Mouse (Mus musculus) adrenal gland, postnatal 10 days (tissue): ENCODE measurements around the gene Gm10961. TPM values are rescaled to one million over a fixed set of nuclear protein-coding genes. Genes with fewer than 3 reads are reported as not detected.
"Not testable (repeated sequence)": the region's sequence is repeated elsewhere in the genome, so short reads cannot be mapped to it uniquely, and the experiment has no call there.

Experiments
- DNase-seq: peaks from one replicate; pipeline ENCODE4 v3.0.0; 2021; ENCODE audit warnings: mixed read lengths
- total RNA-seq, 2 experiments: library from RNA; stranded (reverse); gene quantifications; 2 replicates each; pipeline ENCODE4 v1.2.3; 2021

The Gm10961 gene
- total RNA-seq, 2 experiments from 2014 or later: not detected

GRCm38 (mm10) chr3:107612902-107613525 lies 18.1 kb upstream of the Gm10961 start:
- peak; percentile 80 for DNase-seq

GRCm38 (mm10) chr3:107617800-107618199 lies 13.3 kb upstream of the Gm10961 start:
- no peak for DNase-seq

GRCm38 (mm10) chr3:107619911-107620310 lies 11.2 kb upstream of the Gm10961 start:
- peak; percentile 45 for DNase-seq

GRCm38 (mm10) chr3:107621286-107622075 lies 9.6 kb upstream of the Gm10961 start:
- no peak for DNase-seq

GRCm38 (mm10) chr3:107622537-107622936 lies 8.6 kb upstream of the Gm10961 start:
- no peak for DNase-seq

- DNase-seq: no peak
These were observed 6.7 kb upstream of the Gm10961 start for GRCm38 (mm10) chr3:107624424-107624823.

GRCm38 (mm10) chr3:107625536-107625935 lies 5.6 kb upstream of the Gm10961 start:
- no peak for DNase-seq

- DNase-seq: no peak
These were observed 4.4 kb upstream of the Gm10961 start for GRCm38 (mm10) chr3:107626751-107627150.

- no peak for DNase-seq
These were observed 3.5 kb upstream of the Gm10961 start for GRCm38 (mm10) chr3:107627641-107628040.

- DNase-seq: no peak
These were observed 2.6 kb upstream of the Gm10961 start for GRCm38 (mm10) chr3:107628551-107628950.

- DNase-seq: no peak
These were observed 1.7 kb upstream of the Gm10961 start for GRCm38 (mm10) chr3:107629411-107629810.

GRCm38 (mm10) chr3:107631523-107631958 lies 419 bp downstream of the Gm10961 start, which contains the start of gene Strip1:
TSS of gene Strip1 (minus strand) at chr3:107631694.
- DNase-seq: peak; percentile 94

- no peak for DNase-seq
These were observed 1.7 kb downstream of the Gm10961 start for GRCm38 (mm10) chr3:107632786-107633185.

GRCm38 (mm10) chr3:107633906-107634305 lies 2.8 kb downstream of the Gm10961 start:
- DNase-seq: no peak

GRCm38 (mm10) chr3:107635836-107636235 lies 4.7 kb downstream of the Gm10961 start:
- DNase-seq: no peak

- no peak for DNase-seq
These were observed 5.1 kb downstream of the Gm10961 start for GRCm38 (mm10) chr3:107636236-107636635.

- no peak for DNase-seq
These were observed 6.6 kb downstream of the Gm10961 start for GRCm38 (mm10) chr3:107637606-107638172.

- DNase-seq: peak; percentile 57
These were observed 15.8 kb downstream of the Gm10961 start for GRCm38 (mm10) chr3:107646947-107647346.

- DNase-seq: not testable (repeated sequence)
These were observed 19.2 kb downstream of the Gm10961 start for GRCm38 (mm10) chr3:107650276-107650675.

- DNase-seq: no peak
These were observed 21.8 kb downstream of the Gm10961 start for GRCm38 (mm10) chr3:107652968-107653367.

GRCm38 (mm10) chr3:107654861-107655260 lies 23.7 kb downstream of the Gm10961 start:
- no peak for DNase-seq

GRCm38 (mm10) chr3:107655491-107655890 lies 24.4 kb downstream of the Gm10961 start:
- no peak for DNase-seq

GRCm38 (mm10) chr3:107656151-107656550 lies 25.0 kb downstream of the Gm10961 start:
- DNase-seq: no peak
